Mouse (Mus musculus) embryonic facial prominence, embryonic 15.5 days (tissue): ENCODE results near the gene Gfy. TPM values are rescaled to one million over a fixed set of nuclear protein-coding genes. Genes with fewer than 3 reads are reported as not detected.

Experiments
- ATAC-seq: fragments of 200-750 bp; cut with Nextera tagmentation; 2 replicates; pipeline ENCODE4 v1.8.0; 2017; ENCODE audit warnings: low read depth, moderate TSS enrichment; ENCODE audit not compliant: insufficient number of reproducible peaks, low FRiP score, low TSS enrichment
- H3K27ac ChIP-seq: fragments of 300-500 bp; sonication (generic); replicated peaks from 2 replicates; pipeline ENCODE4 v1.5.1; 2015; ENCODE audit warnings: mild to moderate bottlenecking, inconsistent platforms
- H3K27me3 ChIP-seq: fragments of 300-500 bp; sonication (generic); 2 replicates; pipeline ENCODE4 v1.6.1; 2015; ENCODE audit warnings: inconsistent platforms
- H3K36me3 ChIP-seq: fragments of 300-500 bp; sonication (generic); 2 replicates; pipeline ENCODE4 v1.6.1; 2015; ENCODE audit warnings: mild to moderate bottlenecking, inconsistent platforms
- H3K4me1 ChIP-seq: fragments of 300-500 bp; sonication (generic); 2 replicates; pipeline ENCODE4 v1.6.1; 2015; ENCODE audit warnings: inconsistent platforms
- H3K4me2 ChIP-seq: fragments of 300-500 bp; sonication (generic); replicated peaks from 2 replicates; pipeline ENCODE4 v1.6.1; 2015; ENCODE audit warnings: mild to moderate bottlenecking, inconsistent platforms
- H3K4me3 ChIP-seq: fragments of 300-500 bp; sonication (generic); replicated peaks from 2 replicates; pipeline ENCODE4 v1.5.1; 2015; ENCODE audit warnings: mild to moderate bottlenecking, inconsistent platforms
- H3K9ac ChIP-seq: fragments of 300-500 bp; sonication (generic); 2 replicates; pipeline ENCODE4 v1.6.1; 2015; ENCODE audit warnings: inconsistent platforms
- H3K9me3 ChIP-seq: fragments of 300-500 bp; sonication (generic); replicated peaks from 2 replicates; pipeline ENCODE4 v1.6.1; 2016; ENCODE audit warnings: inconsistent platforms
- WGBS: fragments of 180-500 bp; shearing (Covaris S2); methylation state at CpG from one replicate; pipeline ENCODE4 v1.1.7; 2015; 5-methylcytosine and 5-hydroxymethylcytosine counted together
- polyA plus RNA-seq: library from polyadenylated mRNA; unstranded; fragments of >200 nt; fragmentation: Nextera tagmentation; extraction: Ambion mirVana; gene quantifications from 2 replicates; pipeline ENCODE4 v1.2.1, GENCODE M21; 2015

The Gfy gene
- polyA plus RNA-seq, 1 experiment from 2014 or later = 13.4 TPM

- 70% methylated on average over 10 of the region's 10 CpGs for WGBS
These were observed 31.7 kb upstream of the Gfy start for GRCm38 (mm10) chr7:45211070-45211469.

DNA sequence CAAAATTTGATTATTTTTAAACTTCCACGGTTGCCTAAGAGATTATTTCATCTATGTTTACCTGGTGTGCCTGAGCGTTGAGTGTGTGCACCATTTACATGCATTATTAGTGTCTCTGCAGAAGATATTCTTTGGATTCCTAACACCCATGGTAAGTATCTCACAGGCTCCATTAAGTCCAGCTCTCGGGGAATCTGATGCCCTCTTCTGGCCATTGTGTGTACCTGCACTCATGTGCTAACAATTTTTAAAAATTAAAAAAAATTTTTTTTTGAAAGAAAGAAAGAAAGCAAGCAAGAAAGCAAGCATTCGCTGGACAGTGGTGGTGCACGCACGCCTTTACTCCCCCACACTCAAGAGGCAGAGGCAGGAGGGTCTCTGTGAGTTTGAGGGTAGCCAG, 28.9 kb upstream of the Gfy start:
- Histone ChIP-seq H3K4me2 (no peak overlapping the region), H3K36me3 (no peaks in the 10 kb centered on the region), H3K4me3 (no peak overlapping the region), H3K4me1 (peaks cover 9% of the 10 kb centered on the region; the same call in 1 of the 2 replicates), H3K9ac (no peak overlapping the region), H3K9me3 (no peaks in the 10 kb centered on the region), H3K27ac (no peak overlapping the region), H3K27me3 (peaks cover 20% of the 10 kb centered on the region)
- WGBS = 79% methylated on average over 6 of the region's 6 CpGs
- no peak for ATAC-seq

More at GRCm38 (mm10) chr7:45211070-45211469, 31.7 kb upstream of the Gfy start:
- H3K27me3 ChIP-seq = peaks cover 20% of the 10 kb centered on the region
- no peaks in the 10 kb centered on the region for H3K9me3 ChIP-seq
- no peak overlapping the region for H3K27ac ChIP-seq
- H3K9ac ChIP-seq = no peak overlapping the region
- no peak for ATAC-seq
- H3K4me3 ChIP-seq = 0 out of 2 replicates have a peak overlapping the region, but pooled peaks have one; percentile 22
- H3K4me2 ChIP-seq = 0 out of 2 replicates have a peak overlapping the region, but pooled peaks have one; percentile 37
- H3K36me3 ChIP-seq = no peaks in the 10 kb centered on the region
- H3K4me1 ChIP-seq = peaks cover 7% of the 10 kb centered on the region

DNA sequence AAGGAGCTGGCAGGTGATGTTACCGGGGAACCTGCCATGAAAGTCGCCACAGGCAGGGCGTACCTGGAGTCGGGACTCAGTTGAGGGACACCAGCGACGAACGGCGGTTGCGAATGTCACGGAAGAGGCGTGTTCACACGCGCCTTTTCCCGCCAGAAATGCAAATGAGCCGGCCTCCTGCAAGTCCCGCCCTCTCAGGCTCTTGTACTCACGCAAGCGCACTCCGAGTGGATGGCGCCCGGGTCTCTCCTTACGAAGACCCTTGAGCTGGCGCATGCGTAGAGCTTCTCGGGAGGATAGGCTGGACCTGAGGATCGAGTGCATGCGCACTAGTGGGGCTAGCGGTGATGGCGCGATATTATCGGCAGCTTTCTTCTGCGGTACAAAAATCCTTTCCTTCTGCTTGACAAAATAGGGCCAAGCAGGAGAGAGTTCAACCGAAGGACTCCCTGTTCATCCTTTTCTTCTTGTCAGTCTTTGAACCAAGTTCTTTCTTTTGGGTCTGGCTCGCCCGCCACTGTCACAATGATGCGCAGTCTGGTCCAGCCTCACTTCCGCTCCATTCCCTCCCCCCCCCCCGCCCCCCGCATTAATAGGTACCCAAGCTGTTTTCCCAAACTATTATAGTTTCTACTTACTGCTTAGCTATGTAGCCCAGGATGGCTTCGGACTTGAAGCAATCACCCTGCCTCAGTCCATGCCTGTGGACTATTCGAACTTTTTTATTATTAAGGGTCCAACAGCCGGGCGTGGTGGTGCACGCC, 25.2 kb upstream of the Gfy start, which contains the start of gene Ccdc155:
Gene Ccdc155 (minus strand): TSS at position 513 of the 764 bp plus-strand sequence.
- Histone ChIP-seq H3K4me1 (0 out of 2 replicates have a peak, but pooled peaks cover 6% of the 10 kb centered on the region), H3K4me3 (peak within 1 kb of the TSS; percentile 49), H3K4me2 (peak within 1 kb of the TSS; percentile 56), H3K9ac (no peak within 1 kb of the TSS; the same call in 1 of the 2 replicates), H3K36me3 (no peaks in the 10 kb centered on the region), H3K27me3 (peaks cover 4% of the 10 kb centered on the region; the same call in 1 of the 2 replicates), H3K27ac (no peak within 1 kb of the TSS), H3K9me3 (no peaks in the 10 kb centered on the region)
- WGBS = 7% methylated on average over 44 of the region's 44 CpGs
- ATAC-seq = peak; percentile 95

GRCm38 (mm10) chr7:45202654-45203053, 23.3 kb upstream of the Gfy start:
- WGBS = 50% methylated on average over 10 of the region's 10 CpGs
- Histone ChIP-seq H3K9ac (no peak overlapping the region), H3K9me3 (no peaks in the 10 kb centered on the region), H3K36me3 (no peaks in the 10 kb centered on the region), H3K4me3 (no peak overlapping the region), H3K27ac (no peak overlapping the region), H3K27me3 (peaks cover 4% of the 10 kb centered on the region; the same call in 1 of the 2 replicates), H3K4me1 (0 out of 2 replicates have a peak, but pooled peaks cover 16% of the 10 kb centered on the region), H3K4me2 (no peak overlapping the region)
- ATAC-seq = no peak

DNA sequence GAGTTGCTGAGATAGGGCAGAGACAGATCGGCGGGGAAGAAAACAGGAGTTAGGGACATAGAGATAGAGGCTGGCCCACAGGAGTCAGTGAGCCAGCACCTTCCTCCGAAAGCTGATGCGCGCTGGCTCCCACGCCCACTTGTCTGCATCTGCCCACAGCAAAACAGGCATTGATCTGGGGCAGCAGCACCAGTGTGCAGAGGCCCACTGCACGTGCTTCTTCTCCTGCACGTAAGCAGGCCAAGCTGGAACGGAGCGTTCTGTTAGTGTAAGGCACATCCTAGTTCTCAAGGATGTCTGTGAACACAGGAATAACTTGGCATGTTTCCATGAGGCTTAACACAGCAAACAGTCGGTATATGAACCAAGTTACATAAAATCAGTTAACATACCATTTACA, 19.6 kb upstream of the Gfy start:
- Histone ChIP-seq H3K27ac (no peak overlapping the region), H3K27me3 (peaks cover 4% of the 10 kb centered on the region), H3K4me3 (no peak overlapping the region), H3K9me3 (no peaks in the 10 kb centered on the region), H3K4me1 (0 out of 2 replicates have a peak, but pooled peaks cover 10% of the 10 kb centered on the region), H3K4me2 (no peak overlapping the region), H3K9ac (no peak overlapping the region), H3K36me3 (no peaks in the 10 kb centered on the region)
- no peak for ATAC-seq
- WGBS = 76% methylated on average over 11 of the region's 11 CpGs

- no peak overlapping the region for H3K9ac ChIP-seq
- no peak for ATAC-seq
- 10% methylated on average over 5 of the region's 5 CpGs for WGBS
These were observed 19.1 kb upstream of the Gfy start for GRCm38 (mm10) chr7:45198435-45198834.

DNA sequence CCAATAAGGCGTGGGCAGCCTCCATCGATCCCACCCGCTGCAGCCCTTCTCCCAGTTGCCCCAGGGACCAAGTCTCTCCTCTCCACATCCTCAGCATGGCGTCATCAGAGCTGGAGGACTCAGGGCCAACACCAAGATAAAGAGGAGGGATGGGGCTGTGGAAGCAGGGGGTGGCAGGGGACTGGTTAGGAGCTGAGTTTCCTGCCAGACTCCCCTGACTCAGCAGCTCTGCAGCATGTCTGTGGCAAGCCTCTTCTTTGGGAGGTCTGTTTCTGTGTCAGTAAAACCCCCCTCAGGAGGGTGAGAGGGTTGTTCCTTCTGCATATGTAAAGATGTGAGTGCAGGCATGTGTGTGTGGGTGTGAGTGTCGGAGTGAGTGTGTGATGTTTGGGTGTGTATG, 17.6 kb upstream of the Gfy start:
- no peak for ATAC-seq
- no peaks in the 10 kb centered on the region for H3K36me3 ChIP-seq
- H3K4me2 ChIP-seq = no peak overlapping the region
- WGBS = 59% methylated on average over 5 of the region's 5 CpGs
- H3K27me3 ChIP-seq = no peaks in the 10 kb centered on the region; the same call in 1 of the 2 replicates
- no peak overlapping the region for H3K4me3 ChIP-seq
- no peak overlapping the region for H3K27ac ChIP-seq
- H3K4me1 ChIP-seq = peaks cover 12% of the 10 kb centered on the region; the same call in 1 of the 2 replicates
- no peaks in the 10 kb centered on the region for H3K9me3 ChIP-seq
- no peak overlapping the region for H3K9ac ChIP-seq

More at GRCm38 (mm10) chr7:45198435-45198834, 19.1 kb upstream of the Gfy start:
- Histone ChIP-seq H3K27me3 (peaks cover 4% of the 10 kb centered on the region), H3K4me1 (0 out of 2 replicates have a peak, but pooled peaks cover 10% of the 10 kb centered on the region), H3K36me3 (no peaks in the 10 kb centered on the region), H3K4me3 (no peak overlapping the region), H3K27ac (no peak overlapping the region), H3K9me3 (no peaks in the 10 kb centered on the region), H3K4me2 (no peak overlapping the region)

GRCm38 (mm10) chr7:45196176-45196535, 16.8 kb upstream of the Gfy start:
- H3K4me3 ChIP-seq = no peak overlapping the region
- H3K27me3 ChIP-seq = peaks cover under 1% of the 10 kb centered on the region; the same call in 1 of the 2 replicates
- H3K36me3 ChIP-seq = no peaks in the 10 kb centered on the region
- 77% methylated on average over 4 of the region's 4 CpGs for WGBS
- no peak overlapping the region for H3K4me2 ChIP-seq
- H3K9ac ChIP-seq = 0 out of 2 replicates have a peak overlapping the region, but pooled peaks have one; percentile 21
- no peaks in the 10 kb centered on the region for H3K9me3 ChIP-seq
- ATAC-seq = no peak
- no peak overlapping the region for H3K27ac ChIP-seq
- peaks cover 18% of the 10 kb centered on the region for H3K4me1 ChIP-seq

- Histone ChIP-seq H3K4me2 (no peak overlapping the region), H3K27me3 (peaks cover 5% of the 10 kb centered on the region; the same call in 1 of the 2 replicates), H3K4me1 (peaks cover 18% of the 10 kb centered on the region), H3K4me3 (no peak overlapping the region), H3K9me3 (no peaks in the 10 kb centered on the region), H3K36me3 (no peaks in the 10 kb centered on the region), H3K27ac (no peak overlapping the region), H3K9ac (0 out of 2 replicates have a peak overlapping the region, but pooled peaks have one; percentile 21)
- no peak for ATAC-seq
- WGBS = 60% methylated on average over 13 of the region's 13 CpGs
These were observed 16.2 kb upstream of the Gfy start for GRCm38 (mm10) chr7:45195341-45196175.

DNA sequence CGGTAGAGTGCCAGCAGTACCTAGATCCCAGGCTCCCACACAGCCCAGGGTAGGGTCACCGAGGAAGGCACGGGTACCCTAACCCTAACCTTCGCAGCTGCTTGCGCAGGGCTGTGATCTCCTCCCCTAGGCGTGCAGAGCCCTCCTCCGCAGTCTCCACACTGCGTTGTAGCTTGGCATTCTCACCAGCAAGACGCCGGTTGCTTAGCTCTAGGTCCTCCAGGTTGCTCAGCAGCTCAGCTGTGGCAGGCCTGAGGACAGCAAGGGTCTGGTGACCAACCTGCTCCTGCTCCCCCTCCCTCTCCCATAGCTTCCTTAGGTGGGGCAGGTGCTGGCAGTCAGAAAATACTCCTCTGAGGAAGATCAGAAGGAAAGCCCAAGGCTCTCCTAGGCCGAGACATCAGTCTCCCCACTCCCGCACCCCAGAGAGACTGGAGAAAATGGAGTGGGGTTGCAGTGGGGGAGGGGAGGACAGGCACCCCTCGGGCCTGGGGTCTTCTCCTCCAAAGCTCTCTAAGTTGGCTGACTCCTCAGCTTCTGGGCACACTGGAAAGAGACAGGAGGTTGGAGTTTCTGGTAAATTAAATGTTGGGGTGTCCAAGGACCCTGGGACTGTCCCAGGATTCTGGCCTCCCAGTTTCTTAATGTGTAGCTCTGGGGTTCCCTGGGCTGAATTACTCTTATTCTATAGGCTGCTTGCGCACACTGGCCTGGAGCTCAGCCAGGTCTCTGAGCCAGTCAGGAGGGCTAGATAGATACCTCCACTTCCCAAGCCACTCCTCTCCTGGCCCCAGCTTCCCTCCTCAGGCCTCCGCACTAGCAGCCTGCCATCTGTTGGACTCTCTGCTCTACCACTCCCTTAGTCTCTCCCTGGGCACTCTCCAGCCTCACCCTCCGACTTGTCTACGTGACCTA, 14.8 kb upstream of the Gfy start:
- Histone ChIP-seq H3K27me3 (peaks cover 14% of the 10 kb centered on the region), H3K36me3 (no peaks in the 10 kb centered on the region), H3K9ac (no peak overlapping the region), H3K9me3 (no peaks in the 10 kb centered on the region), H3K4me2 (no peak overlapping the region), H3K27ac (no peak overlapping the region), H3K4me1 (peaks cover 18% of the 10 kb centered on the region), H3K4me3 (no peak overlapping the region)
- no peak for ATAC-seq
- WGBS = 66% methylated on average over 17 of the region's 17 CpGs
